Mouse (Mus musculus) spleen, adult 2 months (tissue): Measurements from ENCODE around the gene Angel1.

ENCODE experiments used
- CTCF ChIP-seq: fragments of 200-500 bp; IDR thresholded peaks from 2 replicates; pipeline ENCODE4 v1.5.1; 2011; ENCODE audit warnings: mild to moderate bottlenecking, inconsistent platforms; ENCODE audit not compliant: insufficient read depth, insufficient read length, insufficient replicate concordance; ENCODE audit errors: extremely low read depth
- POLR2A ChIP-seq: fragments of 200-500 bp; IDR thresholded peaks from 2 replicates; pipeline ENCODE4 v1.6.1; 2011; ENCODE audit warnings: low read depth, low read length, inconsistent platforms

GRCm38 (mm10) chr12:86761036-86761435 lies 34.8 kb upstream of the Angel1 start:
- TF ChIP-seq CTCF: no peak
- no peak for TF ChIP-seq POLR2A
